10 mouse cellular contexts compared by ENCODE assay signal in the genomic region with DNA sequence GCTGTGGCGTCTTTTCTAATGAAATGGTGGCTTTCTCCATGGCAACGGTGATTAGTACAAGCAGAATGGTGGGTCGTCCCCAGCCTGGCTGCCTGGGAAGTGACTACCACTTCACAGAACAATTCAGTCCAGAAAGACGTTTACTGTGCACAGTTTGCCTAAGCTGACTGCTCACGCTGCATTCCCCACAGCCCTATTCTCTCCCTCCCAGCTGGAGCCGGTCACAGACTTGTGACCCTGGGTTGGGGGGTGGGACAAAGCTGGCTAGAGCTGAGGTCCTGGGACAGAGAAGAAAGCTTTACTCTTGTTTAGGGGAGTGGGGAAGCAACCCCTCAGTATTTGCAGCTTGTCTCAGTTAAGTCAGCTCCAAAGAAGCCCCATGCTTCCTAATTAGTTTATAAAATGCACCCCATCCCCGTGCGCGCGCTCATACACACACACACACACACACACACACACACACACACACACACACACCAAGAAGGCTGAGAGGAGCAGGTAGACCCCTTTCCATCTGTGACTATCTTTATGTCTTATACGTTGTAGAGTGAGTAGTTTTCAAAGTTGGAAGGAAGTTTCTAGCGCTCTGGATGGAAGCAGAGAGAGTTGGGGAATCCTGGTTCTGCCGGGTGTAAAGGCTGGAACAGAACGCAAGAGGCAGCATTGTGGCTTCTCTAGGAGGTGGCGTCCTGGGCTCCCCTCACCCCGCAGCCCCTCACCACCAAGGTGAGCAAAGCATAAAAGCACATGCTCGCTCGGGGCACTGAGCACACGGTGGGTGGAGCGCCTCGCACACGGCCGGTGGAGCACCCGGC.
DNase-seq lines count a peak whose midpoint lies in the region; ATAC-seq lines count a peak whose summit lies in the region.
"Had no signal": no experiment of that assay in that cellular context is flagged by ENCODE, and none has a peak within 500 bp of the region (broad histone marks: within the 10 kb centered on the region; RNA-seq: fewer than 3 reads in every experiment).

No protein-coding gene starts in this region.

- H3K27ac ChIP-seq in heart, embryonic 14.5 days (replicated peaks in 1 of 2; ENCODE audit: control insufficient read depth in 1 of 2, insufficient read depth in 1 of 2, low read depth in 2 of 2, low read length in 2 of 2), result no peak overlapping the region
- no peak overlapping the region for H3K27ac ChIP-seq in forebrain, embryonic 13.5 days

- WGBS in heart, embryonic 14.5 days, result 50% methylated on average over 24 of the region's 24 CpGs
- 8% methylated on average over 24 of the region's 24 CpGs for WGBS in forebrain, embryonic 13.5 days

- 0 out of 2 replicates have a peak overlapping the region, but pooled peaks have one; percentile 2 for H3K4me2 ChIP-seq in heart, embryonic 14.5 days (ENCODE audit: low read length)
- peak overlapping the region; percentile 49 for H3K4me2 ChIP-seq in forebrain, embryonic 13.5 days

- DNase-seq in heart, postnatal 25 days (ENCODE audit: low spot score), result no peak
- DNase-seq in Muller cell, postnatal 12 days (ENCODE audit: inconsistent ontology term), result peak; percentile 46
- peak; percentile 72 for DNase-seq in mesoderm, embryonic 11.5 days (ENCODE audit: low read depth, low spot score)
- no peak for DNase-seq in natural killer cell, adult 2 months (ENCODE audit: low spot score in 2 of 2)
- no peak for DNase-seq in left cerebral cortex, adult 18-20 months (ENCODE audit: low spot score in 2 of 2)
- no peak for DNase-seq in ovary, adult 18-20 months (ENCODE audit: low spot score)
- DNase-seq: adrenal gland, postnatal 36 days; liver had no signal

- H3K27me3 ChIP-seq in heart, embryonic 14.5 days (ENCODE audit: control insufficient read depth, insufficient read depth, low read length), result peaks cover 5% of the 10 kb centered on the region; the same call in 1 of the 2 replicates
- H3K27me3 ChIP-seq in forebrain, embryonic 13.5 days, result peaks cover 67% of the 10 kb centered on the region

- intact Hi-C loops in heart, postnatal 25 days (cut with DNase I), result no loop called here

- no peak for ATAC-seq in heart, embryonic 14.5 days (ENCODE audit: insufficient number of reproducible peaks, insufficient read depth, low FRiP score, low read depth)
- ATAC-seq in forebrain, embryonic 13.5 days, result peak; percentile 78; the same call in 1 of the 2 replicates

- H3K9me3 ChIP-seq in heart, embryonic 14.5 days (ENCODE audit: control insufficient read depth, low read length), result peaks cover 5% of the 10 kb centered on the region
- peaks cover 14% of the 10 kb centered on the region for H3K9me3 ChIP-seq in forebrain, embryonic 13.5 days (replicated peaks)

- H3K4me3 ChIP-seq in heart, embryonic 14.5 days (ENCODE audit: control insufficient read depth in 1 of 2, insufficient read depth in 1 of 2, low read depth in 1 of 2, low read length in 2 of 2), result no peak overlapping the region
- H3K4me3 ChIP-seq in forebrain, embryonic 13.5 days, result 0 out of 2 replicates have a peak overlapping the region, but pooled peaks have one; percentile 9

- no peak overlapping the region for H3K9ac ChIP-seq in heart, embryonic 14.5 days (ENCODE audit: low read length)
- H3K9ac ChIP-seq in forebrain, embryonic 13.5 days, result 0 out of 2 replicates have a peak overlapping the region, but pooled peaks have one; percentile 26

- H3K4me1 ChIP-seq in heart, embryonic 14.5 days (ENCODE audit: control insufficient read depth in 2 of 2, insufficient read depth in 2 of 2, low read length in 2 of 2), result peaks cover 0 to 2% of the 10 kb centered on the region in 2 experiments; a peak in 1 of 4 replicates
- H3K4me1 ChIP-seq in forebrain, embryonic 13.5 days, result peaks cover 35% of the 10 kb centered on the region

- H3K36me3 ChIP-seq in heart, embryonic 14.5 days (ENCODE audit: control insufficient read depth, insufficient read depth, low read length), result no peaks in the 10 kb centered on the region
- H3K36me3 ChIP-seq in forebrain, embryonic 13.5 days (ENCODE audit: poor library complexity, severe bottlenecking), result no peaks in the 10 kb centered on the region

Comparison
In these comparisons a context has a peak if more than half of its experiments do, and no peak if none do; other contexts are left out.
1. DNase-seq: peak in Muller cell, postnatal 12 days (single experiment) and mesoderm, embryonic 11.5 days (single experiment); none in heart, postnatal 25 days (single experiment), natural killer cell, adult 2 months (0 of 2), left cerebral cortex, adult 18-20 months (0 of 2) and ovary, adult 18-20 months (single experiment).